Mouse (Mus musculus) gastrocnemius, adult 18-20 months (tissue): ENCODE measurements at regions not wholly inside any gene's neighbourhood (a gene's known extent, or its start where the extent isn't known, plus 50 kb on each side); places are given as distances from the start of the nearest gene placed in this dataset.

Experiments
- DNase-seq: peaks from one replicate; pipeline ENCODE4 v3.0.0; 2021; ENCODE audit warnings: low spot score

DNA sequence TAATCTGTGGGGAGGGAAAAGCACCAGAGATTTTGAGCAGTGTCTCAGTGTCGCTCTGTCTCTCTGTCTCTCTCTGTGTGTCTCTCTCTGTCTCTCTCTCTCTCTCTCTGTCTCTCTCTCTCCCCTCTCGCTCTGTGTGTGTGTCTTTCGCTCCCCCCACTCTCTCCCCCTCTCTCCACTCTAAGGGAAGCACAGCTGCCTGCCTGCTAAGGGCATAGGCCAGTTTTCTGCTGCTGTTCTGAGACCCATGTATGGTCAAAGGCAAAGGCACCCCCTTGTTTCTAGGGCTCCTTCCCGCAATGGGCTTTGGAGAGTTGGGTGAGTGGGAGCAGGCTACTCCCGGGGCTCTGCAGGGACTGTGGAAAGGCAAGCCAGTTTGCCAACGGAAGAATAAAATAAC is 192.2 kb downstream of the Lmo4 start:
- no peak for DNase-seq

- no peak for DNase-seq
Measured at GRCm38 (mm10) chr3:144012173-144012572, 192.8 kb downstream of the Lmo4 start.

DNA sequence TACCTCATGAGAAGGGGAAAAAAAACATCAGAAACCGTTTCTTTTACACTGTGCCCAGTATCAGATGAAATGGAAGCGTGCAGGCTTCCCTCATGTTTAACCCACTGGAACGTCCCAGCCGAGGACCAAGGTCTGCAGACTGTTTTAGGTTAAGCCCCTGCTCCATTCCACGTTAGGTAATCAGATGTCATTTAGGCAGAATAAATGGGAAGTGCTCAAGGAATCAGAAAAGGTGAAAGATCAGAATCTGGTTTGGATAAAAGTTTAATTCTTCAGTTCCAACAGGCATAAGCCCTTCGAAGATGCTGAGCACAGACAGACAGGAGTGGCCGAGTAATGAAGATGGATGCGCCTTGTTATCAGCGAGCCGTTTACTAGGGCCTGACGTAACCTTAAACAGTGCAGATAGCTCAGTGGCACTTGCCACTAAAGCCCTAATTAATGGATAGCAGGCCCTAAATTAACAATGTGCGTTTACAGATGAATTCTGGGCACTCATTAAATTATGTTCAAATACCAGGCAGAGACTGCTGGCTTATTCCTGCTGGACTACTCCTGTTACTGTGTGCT is 193.5 kb downstream of the Lmo4 start:
- DNase-seq = no peak

GRCm38 (mm10) chr3:144010558-144010957 is 194.5 kb downstream of the Lmo4 start:
- DNase-seq = no peak

- DNase-seq = no peak
Measured at GRCm38 (mm10) chr3:144007111-144007619, 197.9 kb downstream of the Lmo4 start.

- no peak for DNase-seq
Measured at GRCm38 (mm10) chr3:143997909-143998308, 207.1 kb downstream of the Lmo4 start.

GRCm38 (mm10) chr3:143995045-143995444 is 210.0 kb downstream of the Lmo4 start:
- no peak for DNase-seq

DNA sequence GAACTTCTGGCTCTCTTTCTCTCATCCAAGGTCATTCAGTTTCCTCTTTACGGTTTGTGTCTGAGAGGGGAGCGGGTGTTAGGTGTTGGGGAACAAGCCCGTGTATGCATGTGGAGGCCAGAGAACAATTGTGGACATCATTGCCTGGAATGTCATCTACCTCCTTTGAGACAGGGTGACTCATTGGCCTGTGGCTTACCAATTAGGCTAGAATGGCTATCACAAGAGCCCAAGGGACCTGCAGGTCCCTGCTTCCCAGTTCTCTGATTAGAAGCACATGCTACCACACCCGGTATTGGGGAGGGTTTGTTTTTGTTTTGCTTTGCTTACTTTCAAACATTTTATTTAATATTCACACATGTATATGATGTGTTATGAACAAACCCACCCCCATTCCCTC is 216.0 kb downstream of the Lmo4 start:
- no peak for DNase-seq

DNA sequence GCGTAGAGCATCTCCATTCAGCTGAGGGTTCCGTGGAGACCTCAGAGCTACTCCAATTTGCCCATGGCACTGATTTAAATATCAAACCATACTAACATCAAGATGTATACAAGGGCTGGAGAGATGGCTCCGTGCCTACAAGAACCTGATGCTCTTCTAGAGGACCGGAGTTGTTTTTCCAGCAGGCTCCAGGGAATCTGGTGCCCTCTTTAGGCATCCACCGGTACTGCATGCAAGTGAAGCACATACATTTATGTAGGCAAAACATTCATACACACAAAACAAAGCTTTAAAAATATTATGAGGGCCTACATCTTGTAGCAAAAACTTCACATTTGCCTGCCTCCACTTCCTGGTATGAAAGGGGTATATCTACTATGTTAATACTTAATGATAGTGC is 217.0 kb downstream of the Lmo4 start:
- no peak for DNase-seq

DNA sequence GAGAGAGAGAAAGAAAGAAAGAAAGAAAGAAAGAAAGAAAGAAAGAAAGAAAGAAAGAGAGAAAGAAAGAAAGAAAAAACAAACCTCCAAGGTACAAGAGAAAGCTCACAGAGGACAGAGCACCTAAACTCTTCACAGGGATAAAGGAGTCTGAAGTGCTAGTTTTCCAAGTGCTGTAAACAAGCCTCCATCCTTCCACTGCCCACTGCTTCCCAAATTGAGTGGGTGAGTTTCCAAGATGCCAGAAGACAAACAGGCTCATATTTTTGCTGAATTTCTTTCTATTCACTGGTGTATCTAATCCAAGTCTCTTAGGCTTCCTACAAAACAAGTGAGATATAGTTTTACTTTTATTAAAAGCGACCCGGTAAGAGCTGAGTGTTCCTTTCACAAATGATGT is 218.2 kb downstream of the Lmo4 start:
- no peak for DNase-seq

GRCm38 (mm10) chr3:143986200-143986506 is 218.9 kb downstream of the Lmo4 start:
- DNase-seq = no peak

- DNase-seq = no peak
Measured at GRCm38 (mm10) chr3:143985349-143986199, 219.4 kb downstream of the Lmo4 start.

GRCm38 (mm10) chr3:143978703-143979102 is 226.3 kb downstream of the Lmo4 start:
- DNase-seq = no peak

- no peak for DNase-seq
Measured at GRCm38 (mm10) chr3:143977886-143978447, 227.1 kb downstream of the Lmo4 start.

DNA sequence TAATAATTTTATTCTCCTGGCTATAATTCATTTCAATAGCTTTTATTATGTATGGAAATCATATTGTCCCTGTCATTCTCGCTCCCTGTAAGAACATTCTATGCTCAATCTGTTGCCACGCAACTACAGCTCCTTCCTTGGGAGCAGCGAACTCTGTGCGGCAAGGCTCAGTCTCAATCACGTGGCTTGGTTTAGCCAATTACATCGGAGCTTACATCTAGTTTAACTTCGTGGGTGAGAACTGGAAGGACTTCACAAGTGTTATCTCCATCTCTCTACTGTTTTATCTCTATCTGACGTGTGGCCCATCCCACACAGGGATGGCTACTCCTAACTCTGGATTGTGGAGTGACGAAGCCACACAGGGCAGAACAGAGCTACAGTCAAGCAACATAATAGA is 231.4 kb downstream of the Lmo4 start:
- DNase-seq = no peak

GRCm38 (mm10) chr3:143972351-143972750 is 232.7 kb downstream of the Lmo4 start:
- DNase-seq = no peak

GRCm38 (mm10) chr3:143970771-143971170 is 234.2 kb downstream of the Lmo4 start:
- DNase-seq = no peak

DNA sequence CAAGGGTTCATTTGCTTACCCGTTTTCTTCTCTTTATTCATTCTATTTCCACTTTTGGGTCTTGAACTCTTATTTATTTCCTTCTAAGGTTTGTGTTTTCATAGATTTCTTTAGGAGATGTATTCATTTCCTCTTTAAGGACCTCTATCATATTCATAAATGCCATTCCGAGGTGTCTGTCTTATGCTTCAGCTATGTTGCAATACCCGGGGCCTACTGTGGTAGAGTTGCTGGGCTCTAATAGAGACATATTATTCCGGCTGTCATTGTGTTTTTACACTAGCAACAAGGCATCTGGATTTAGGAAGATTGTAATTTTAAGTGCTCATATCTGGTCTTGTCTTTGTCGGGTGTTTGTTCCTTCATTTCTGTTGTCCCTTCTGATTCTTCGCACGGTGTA is 249.5 kb downstream of the Lmo4 start:
- DNase-seq = no peak

DNA sequence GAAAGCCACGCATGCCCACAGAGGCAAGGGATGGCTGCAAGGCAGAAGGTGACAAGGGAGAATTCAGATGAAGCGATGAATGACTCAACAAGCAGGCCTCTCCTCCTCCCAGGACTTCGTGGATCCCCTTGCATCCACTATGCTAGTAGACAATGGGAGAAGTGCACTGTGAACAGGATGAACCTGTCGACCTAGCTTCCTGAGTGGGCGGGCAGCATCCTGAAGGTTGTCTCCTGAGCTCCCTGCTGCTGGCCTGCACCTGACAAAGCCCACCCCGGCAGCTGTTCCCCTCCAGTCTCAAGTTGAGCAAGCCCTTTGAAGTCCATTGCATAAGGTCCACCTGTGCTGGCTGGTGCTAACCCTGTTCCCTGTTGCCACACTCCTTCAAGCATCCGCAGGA is 250.2 kb downstream of the Lmo4 start:
- no peak for DNase-seq

- DNase-seq = no peak
Measured at GRCm38 (mm10) chr3:143952289-143952688, 252.7 kb downstream of the Lmo4 start.

DNA sequence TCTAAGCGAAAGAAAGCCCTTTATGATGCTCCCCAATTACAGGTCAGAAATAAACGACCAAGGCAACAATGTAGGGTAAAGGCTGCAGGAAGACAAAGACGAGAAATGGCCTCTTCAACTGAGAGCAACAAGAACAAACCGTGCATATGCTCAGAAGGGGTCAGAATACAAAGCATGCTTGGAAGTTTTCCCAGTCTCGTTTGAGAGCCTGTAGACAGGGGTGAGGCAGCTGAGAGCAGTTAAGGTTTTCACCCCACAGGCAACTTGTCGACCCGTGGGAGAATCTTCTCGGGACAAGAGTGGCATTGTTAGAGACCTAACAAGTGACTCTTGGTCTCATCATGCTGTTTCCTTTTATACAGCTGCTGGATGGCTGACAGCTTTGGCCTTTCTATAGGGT is 255.4 kb downstream of the Lmo4 start:
- DNase-seq = no peak

DNA sequence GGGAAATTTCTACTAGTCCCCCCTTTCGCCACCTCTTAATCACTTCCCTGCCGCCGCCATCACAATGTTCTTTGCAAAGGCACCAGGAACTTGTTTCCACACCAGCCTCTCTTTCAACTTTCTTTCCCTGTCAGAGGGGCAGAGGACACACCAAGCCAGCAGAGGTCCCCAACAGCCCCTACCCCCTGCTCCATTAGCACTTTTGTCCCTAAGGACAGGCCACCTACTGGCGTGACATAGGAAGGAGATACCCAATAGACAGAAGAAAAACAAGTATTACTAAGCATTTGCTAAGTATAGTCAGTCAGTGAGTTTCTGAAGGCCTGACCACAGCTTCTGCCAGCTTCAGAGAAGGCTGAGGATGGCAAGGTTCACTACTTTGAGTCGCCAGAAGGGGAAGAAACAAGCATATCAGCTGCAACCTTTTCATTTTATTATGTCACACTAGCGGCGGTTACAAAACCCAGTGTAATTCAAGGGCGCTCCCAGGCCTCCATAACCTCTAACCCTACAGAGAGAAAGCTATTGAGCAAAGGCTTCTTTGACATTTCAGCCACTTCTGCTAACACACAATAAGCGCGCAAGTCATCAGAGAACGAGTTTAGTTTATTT is 255.9 kb downstream of the Lmo4 start:
- DNase-seq = no peak

DNA sequence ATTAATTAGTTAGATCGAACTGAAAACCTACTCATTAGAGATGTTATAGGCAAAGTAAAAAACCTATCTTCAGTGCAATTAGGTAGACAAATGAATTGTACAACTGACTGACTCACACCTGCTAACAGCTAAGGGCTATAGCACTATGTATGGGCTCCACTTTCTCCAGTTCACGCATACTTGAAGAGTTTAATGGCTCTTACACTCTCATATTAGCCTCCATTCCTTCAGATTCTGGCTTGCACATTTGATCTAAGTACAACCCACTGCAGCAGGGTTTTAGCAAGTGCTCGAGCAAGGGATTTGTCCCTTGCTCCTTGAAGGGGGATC is 257.1 kb downstream of the Lmo4 start:
- no peak for DNase-seq
